Mouse (Mus musculus): ENCODE data around the gene Actn3.

DNA sequence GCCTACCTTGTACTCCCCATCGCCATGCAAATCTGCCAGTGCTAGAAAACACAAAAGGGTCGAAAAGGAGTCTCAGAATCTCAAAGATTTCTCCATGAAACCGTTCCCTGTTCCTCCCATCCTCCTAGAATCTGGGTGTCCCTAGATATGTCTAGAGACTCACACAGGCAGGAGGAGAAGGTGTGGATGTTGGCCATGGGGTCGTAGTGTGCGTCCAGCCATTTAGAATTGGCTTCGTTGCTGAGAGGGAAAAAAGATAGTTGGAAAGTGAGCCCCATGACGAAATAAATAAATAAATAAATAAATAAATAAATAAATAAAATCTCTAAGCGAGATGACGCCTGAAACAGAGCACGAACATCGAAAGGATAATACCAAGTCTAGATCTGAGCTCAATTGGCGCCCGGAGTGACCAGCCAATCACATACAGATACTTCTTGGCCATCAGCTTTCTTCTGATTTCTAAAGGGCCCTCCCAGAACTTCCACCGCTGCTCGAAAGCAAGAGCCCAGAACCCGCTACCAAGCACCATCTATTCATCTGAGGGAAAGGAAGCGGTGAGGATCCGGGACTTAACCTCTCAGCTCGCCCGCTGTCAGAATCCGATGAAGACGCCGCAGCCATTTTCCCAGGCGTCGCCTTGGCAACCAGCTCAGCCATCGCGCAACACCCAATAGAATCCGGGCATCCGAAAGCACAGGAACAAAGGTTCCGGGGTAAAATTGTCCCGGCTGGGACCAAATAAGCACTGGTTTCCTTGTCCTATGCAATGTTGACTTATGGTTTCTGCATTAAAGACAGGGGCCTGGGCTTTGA is 28.5 kb upstream of the Actn3 start, which contains the start of gene Bbs1:
- TF ChIP-seq POLR2A (IDR thresholded peaks at IDR 0.05; ENCODE audit: low read depth, low read length) (no peak), CTCF (IDR thresholded peaks at IDR 0.05; ENCODE audit: extremely low read depth, insufficient read depth, insufficient read length, insufficient replicate concordance) (no peak)
